Mouse (Mus musculus): Measurements from ENCODE around the gene Gas7. TPM values are rescaled to one million over a fixed set of nuclear protein-coding genes. Genes with fewer than 3 reads are reported as not detected.

The Gas7 gene
- polyA plus RNA-seq, 1 experiment from 2014 or later, result 15.7 TPM

Other genes with a start within 250 kb of the Gas7 start
- gene Myh4, start 217.4 kb upstream of the Gas7 start, polyA plus RNA-seq (2014; fragmentation: Nextera tagmentation; extraction: Ambion mirVana), result 0.05 and 0.08 TPM in 2 replicates
- gene Myh8, start 178.3 kb upstream of the Gas7 start, polyA plus RNA-seq (2014; fragmentation: Nextera tagmentation; extraction: Ambion mirVana), result 1.4 and 2.6 TPM in 2 replicates
- gene Myh13, start 133.8 kb upstream of the Gas7 start, polyA plus RNA-seq (2014; fragmentation: Nextera tagmentation; extraction: Ambion mirVana), result 0.24 TPM in 2 replicates
- not detected in 2 replicates for gene Rcvrn, start 239.9 kb downstream of the Gas7 start, polyA plus RNA-seq (2014; fragmentation: Nextera tagmentation; extraction: Ambion mirVana)

All from midbrain, embryonic 14.5 days (tissue).